Mouse (Mus musculus): Measurements from ENCODE around the gene Hist1h2aa. TPM values are rescaled to one million over a fixed set of nuclear protein-coding genes. Genes with fewer than 3 reads are reported as not detected.
A peak's percentile ranks its signal among the peaks of the same experiment; 100 is the strongest.

Hist1h2aa gene
- not detected in 2 replicates for polyA plus RNA-seq (2014; fragmentation: Nextera tagmentation; extraction: Ambion mirVana)

- ATAC-seq (ENCODE audit: low FRiP score) (no peak), DNase-seq (ENCODE audit: low spot score, missing footprints) (no peak)
- WGBS: 92% methylated on average over 10 of the region's 10 CpGs
- Histone ChIP-seq H3K4me2 (no peak within 1 kb of the TSS), H3K36me3 (ENCODE audit: control insufficient read depth, insufficient read depth, low read length) (no peaks in the 10 kb centered on the region), H3K9ac (ENCODE audit: low read length) (no peak within 1 kb of the TSS), H3K27ac (ENCODE audit: low read depth, low read length) (no peak within 1 kb of the TSS), H3K27me3 (ENCODE audit: control insufficient read depth, insufficient read depth, low read length) (no peaks in the 10 kb centered on the region), H3K4me3 (ENCODE audit: low read depth, low read length) (no peak within 1 kb of the TSS), H3K9me3 (ENCODE audit: control insufficient read depth, low read length) (no peaks in the 10 kb centered on the region), H3K4me1 (ENCODE audit: control insufficient read depth, insufficient read depth, low read length) (no peaks in the 10 kb centered on the region)
These were observed at the start of gene Hist1h2aa for GRCm38 (mm10) chr13:23934211-23934520. TSS of gene Hist1h2aa (plus strand) at chr13:23934462.

DNA sequence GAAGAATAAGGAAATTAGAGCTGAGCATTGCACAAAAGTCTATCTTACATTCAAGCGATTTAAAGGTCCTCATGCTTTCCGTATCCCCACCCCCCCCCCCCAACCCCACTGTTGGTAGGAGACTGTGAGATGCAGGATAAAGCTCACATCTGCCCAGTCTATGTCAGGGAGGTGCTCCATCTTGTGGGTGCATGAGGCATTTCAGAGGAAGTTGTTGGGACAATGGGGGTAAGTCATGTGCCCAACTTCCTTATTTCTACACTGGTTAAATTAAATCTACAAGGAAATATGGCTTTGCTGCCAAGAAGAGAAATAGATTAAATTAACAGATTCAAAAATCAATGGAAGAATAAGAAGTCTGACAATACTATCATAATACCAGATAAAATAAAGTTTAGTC lies 48.7 kb upstream of the Hist1h2aa start:
- no peaks in the 10 kb centered on the region for H3K9me3 ChIP-seq (ENCODE audit: control insufficient read depth, low read length)
- H3K4me2 ChIP-seq: no peak overlapping the region
- 36% methylated on average over 2 of the region's 2 CpGs for WGBS
- DNase-seq (ENCODE audit: low spot score, missing footprints) (no peak), ATAC-seq (ENCODE audit: low FRiP score) (peak; percentile 42; the same call in 1 of the 2 replicates)
- H3K27ac ChIP-seq (ENCODE audit: low read depth, low read length): no peak overlapping the region
- no peak overlapping the region for H3K9ac ChIP-seq (ENCODE audit: low read length)
- no peak overlapping the region for H3K4me3 ChIP-seq (ENCODE audit: low read depth, low read length)
- H3K27me3 ChIP-seq (ENCODE audit: control insufficient read depth, insufficient read depth, low read length): no peaks in the 10 kb centered on the region
- H3K4me1 ChIP-seq (ENCODE audit: control insufficient read depth, insufficient read depth, low read length): no peaks in the 10 kb centered on the region
- H3K36me3 ChIP-seq (ENCODE audit: control insufficient read depth, insufficient read depth, low read length): no peaks in the 10 kb centered on the region

- no peak overlapping the region for H3K9ac ChIP-seq (ENCODE audit: low read length)
- no peaks in the 10 kb centered on the region for H3K4me1 ChIP-seq (ENCODE audit: control insufficient read depth, insufficient read depth, low read length)
- no peaks in the 10 kb centered on the region for H3K36me3 ChIP-seq (ENCODE audit: control insufficient read depth, insufficient read depth, low read length)
- ATAC-seq (ENCODE audit: low FRiP score) (no peak), DNase-seq (ENCODE audit: low spot score, missing footprints) (no peak)
- H3K27ac ChIP-seq (ENCODE audit: low read depth, low read length): no peak overlapping the region
- H3K4me3 ChIP-seq (ENCODE audit: low read depth, low read length): no peak overlapping the region
- H3K27me3 ChIP-seq (ENCODE audit: control insufficient read depth, insufficient read depth, low read length): no peaks in the 10 kb centered on the region
- H3K9me3 ChIP-seq (ENCODE audit: control insufficient read depth, low read length): no peaks in the 10 kb centered on the region
- H3K4me2 ChIP-seq: no peak overlapping the region
- 86% methylated on average over 3 of the region's 3 CpGs for WGBS
These were observed 47.1 kb upstream of the Hist1h2aa start for GRCm38 (mm10) chr13:23887026-23887725.

GRCm38 (mm10) chr13:23889011-23889605 lies 45.2 kb upstream of the Hist1h2aa start:
- H3K9ac ChIP-seq (ENCODE audit: low read length): no peak overlapping the region
- H3K4me3 ChIP-seq (ENCODE audit: low read depth, low read length): no peak overlapping the region
- H3K27ac ChIP-seq (ENCODE audit: low read depth, low read length): no peak overlapping the region
- H3K27me3 ChIP-seq (ENCODE audit: control insufficient read depth, insufficient read depth, low read length): no peaks in the 10 kb centered on the region
- no peaks in the 10 kb centered on the region for H3K36me3 ChIP-seq (ENCODE audit: control insufficient read depth, insufficient read depth, low read length)
- H3K4me1 ChIP-seq (ENCODE audit: control insufficient read depth, insufficient read depth, low read length): peaks cover 7% of the 10 kb centered on the region; the same call in 1 of the 2 replicates
- WGBS: 79% methylated on average over 6 of the region's 6 CpGs
- ATAC-seq (ENCODE audit: low FRiP score) (no peak), DNase-seq (ENCODE audit: low spot score, missing footprints) (no peak)
- H3K9me3 ChIP-seq (ENCODE audit: control insufficient read depth, low read length): no peaks in the 10 kb centered on the region
- no peak overlapping the region for H3K4me2 ChIP-seq

DNA sequence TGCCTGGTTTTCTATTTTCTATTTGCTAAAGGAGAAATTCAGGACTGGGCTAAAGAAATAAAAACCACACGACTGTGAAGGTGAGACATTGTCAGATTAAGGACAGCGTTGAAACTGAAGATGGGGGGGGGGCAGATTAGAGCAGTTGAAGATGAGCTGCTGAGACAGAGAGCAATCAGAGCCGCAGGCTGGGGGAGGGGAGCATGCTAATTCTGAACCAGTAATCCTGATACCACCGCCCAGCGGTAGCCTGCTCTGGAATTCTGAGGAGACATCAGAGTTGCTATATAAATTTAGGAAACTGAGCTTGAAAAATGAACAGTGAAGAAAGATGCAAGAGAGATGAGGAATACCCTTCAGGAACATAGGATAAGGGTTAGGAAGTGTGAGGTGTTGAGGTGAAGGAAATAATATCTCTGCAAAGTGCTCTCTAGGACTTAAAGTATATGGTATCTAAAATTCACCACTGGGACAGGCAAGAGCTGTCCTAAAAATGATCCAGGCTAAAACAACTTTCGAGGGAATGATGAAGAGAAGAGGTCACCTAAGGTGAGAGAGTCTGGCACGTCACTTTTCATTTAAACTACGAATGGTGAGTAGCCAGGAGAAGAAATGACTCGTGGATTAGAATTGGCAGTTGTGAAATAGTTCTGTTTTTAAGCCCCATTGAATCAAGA lies 41.5 kb upstream of the Hist1h2aa start:
- ATAC-seq (ENCODE audit: low FRiP score) (peak; percentile 67), DNase-seq (ENCODE audit: low spot score, missing footprints) (no peak)
- WGBS: 12% methylated on average over 9 of the region's 9 CpGs
- H3K4me1 ChIP-seq (ENCODE audit: control insufficient read depth, insufficient read depth, low read length): peaks cover 7% of the 10 kb centered on the region
- H3K4me2 ChIP-seq: no peak overlapping the region
- no peaks in the 10 kb centered on the region for H3K27me3 ChIP-seq (ENCODE audit: control insufficient read depth, insufficient read depth, low read length)
- no peak overlapping the region for H3K4me3 ChIP-seq (ENCODE audit: low read depth, low read length)
- H3K27ac ChIP-seq (ENCODE audit: low read depth, low read length): no peak overlapping the region
- no peak overlapping the region for H3K9ac ChIP-seq (ENCODE audit: low read length)
- H3K9me3 ChIP-seq (ENCODE audit: control insufficient read depth, low read length): no peaks in the 10 kb centered on the region
- H3K36me3 ChIP-seq (ENCODE audit: control insufficient read depth, insufficient read depth, low read length): no peaks in the 10 kb centered on the region

DNA sequence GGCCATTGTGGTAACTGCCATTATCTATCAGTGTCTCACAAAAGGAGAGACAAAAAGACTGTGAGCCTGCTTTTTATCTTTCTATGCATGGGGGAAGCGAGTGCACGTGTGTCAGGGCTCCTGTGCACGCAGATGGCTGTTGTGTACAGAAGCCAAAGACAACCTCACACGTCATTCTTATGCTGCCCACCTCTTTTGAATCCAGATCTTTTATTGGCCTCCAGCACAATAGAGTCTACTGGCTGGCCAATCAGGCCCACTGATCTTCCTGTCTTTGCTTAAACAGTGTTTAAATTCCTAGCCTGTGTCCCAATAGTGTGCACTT lies 41.0 kb upstream of the Hist1h2aa start:
- DNase-seq (ENCODE audit: low spot score, missing footprints) (peak; percentile 95), ATAC-seq (ENCODE audit: low FRiP score) (peak; percentile 95)
- H3K9me3 ChIP-seq (ENCODE audit: control insufficient read depth, low read length): no peaks in the 10 kb centered on the region
- no peak overlapping the region for H3K4me2 ChIP-seq
- H3K9ac ChIP-seq (ENCODE audit: low read length): no peak overlapping the region
- no peaks in the 10 kb centered on the region for H3K27me3 ChIP-seq (ENCODE audit: control insufficient read depth, insufficient read depth, low read length)
- no peaks in the 10 kb centered on the region for H3K36me3 ChIP-seq (ENCODE audit: control insufficient read depth, insufficient read depth, low read length)
- H3K27ac ChIP-seq (ENCODE audit: low read depth, low read length): no peak overlapping the region
- H3K4me3 ChIP-seq (ENCODE audit: low read depth, low read length): no peak overlapping the region
- 15% methylated on average over 4 of the region's 4 CpGs for WGBS
- peaks cover 10% of the 10 kb centered on the region for H3K4me1 ChIP-seq (ENCODE audit: control insufficient read depth, insufficient read depth, low read length)

- Histone ChIP-seq H3K9ac (ENCODE audit: low read length) (no peak overlapping the region), H3K36me3 (ENCODE audit: control insufficient read depth, insufficient read depth, low read length) (no peaks in the 10 kb centered on the region), H3K4me1 (ENCODE audit: control insufficient read depth, insufficient read depth, low read length) (peaks cover 4% of the 10 kb centered on the region; the same call in 1 of the 2 replicates), H3K27me3 (ENCODE audit: control insufficient read depth, insufficient read depth, low read length) (no peaks in the 10 kb centered on the region), H3K9me3 (ENCODE audit: control insufficient read depth, low read length) (no peaks in the 10 kb centered on the region), H3K4me2 (no peak overlapping the region), H3K27ac (ENCODE audit: low read depth, low read length) (no peak overlapping the region), H3K4me3 (ENCODE audit: low read depth, low read length) (no peak overlapping the region)
- 55% methylated on average over 6 of the region's 6 CpGs for WGBS
- ATAC-seq (ENCODE audit: low FRiP score): no peak
- DNase-seq (ENCODE audit: low spot score, missing footprints): no peak
These were observed 36.0 kb upstream of the Hist1h2aa start for GRCm38 (mm10) chr13:23898242-23898641.

DNA sequence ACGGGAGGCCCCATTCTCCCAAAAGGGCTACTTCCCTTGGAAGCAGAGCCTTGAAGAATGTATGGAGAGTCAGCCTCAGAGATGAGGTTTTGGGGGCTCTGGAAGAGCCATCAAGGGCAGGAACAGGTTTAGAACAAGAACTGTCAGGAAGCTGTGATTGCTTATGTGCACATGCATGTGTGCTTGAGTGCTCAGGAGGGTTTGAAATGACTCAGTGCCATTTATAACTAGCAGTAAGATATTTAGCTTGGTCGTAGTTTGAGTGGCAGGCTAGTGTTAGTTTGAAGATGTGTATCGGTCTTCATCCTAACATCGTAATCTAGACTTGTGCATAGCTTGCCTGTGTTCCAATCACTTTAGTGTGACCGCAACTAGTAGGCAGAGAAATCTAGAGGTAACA lies 27.4 kb upstream of the Hist1h2aa start:
- 94% methylated on average over 5 of the region's 5 CpGs for WGBS
- Histone ChIP-seq H3K27me3 (ENCODE audit: control insufficient read depth, insufficient read depth, low read length) (no peaks in the 10 kb centered on the region), H3K4me1 (ENCODE audit: control insufficient read depth, insufficient read depth, low read length) (no peaks in the 10 kb centered on the region), H3K4me3 (ENCODE audit: low read depth, low read length) (no peak overlapping the region), H3K36me3 (ENCODE audit: control insufficient read depth, insufficient read depth, low read length) (no peaks in the 10 kb centered on the region), H3K4me2 (no peak overlapping the region), H3K9me3 (ENCODE audit: control insufficient read depth, low read length) (no peaks in the 10 kb centered on the region), H3K9ac (ENCODE audit: low read length) (no peak overlapping the region), H3K27ac (ENCODE audit: low read depth, low read length) (no peak overlapping the region)
- DNase-seq (ENCODE audit: low spot score, missing footprints) (no peak), ATAC-seq (ENCODE audit: low FRiP score) (no peak)

DNA sequence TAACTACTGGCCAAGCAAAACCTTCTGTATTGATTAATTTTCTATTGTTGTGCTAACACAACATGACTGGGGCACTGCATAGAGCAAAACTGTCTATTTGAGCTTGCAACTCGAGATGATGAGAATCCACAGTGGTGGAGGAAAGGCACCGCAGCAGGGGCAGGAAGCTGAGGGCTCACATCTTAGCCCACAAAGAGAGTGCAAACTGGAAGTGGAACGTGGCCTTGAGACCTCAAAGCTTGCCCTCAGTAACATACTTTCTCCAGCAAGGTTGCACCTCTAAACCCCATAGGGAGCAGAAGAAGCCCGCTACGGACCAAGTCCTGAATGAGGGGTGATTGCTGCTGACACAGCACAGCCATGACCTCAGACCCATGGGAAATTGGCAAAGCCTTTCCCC lies 24.1 kb upstream of the Hist1h2aa start:
- 86% methylated on average over 5 of the region's 5 CpGs for WGBS
- H3K9me3 ChIP-seq (ENCODE audit: control insufficient read depth, low read length): no peaks in the 10 kb centered on the region
- ATAC-seq (ENCODE audit: low FRiP score) (no peak), DNase-seq (ENCODE audit: low spot score, missing footprints) (no peak)
- no peak overlapping the region for H3K9ac ChIP-seq (ENCODE audit: low read length)
- H3K27me3 ChIP-seq (ENCODE audit: control insufficient read depth, insufficient read depth, low read length): no peaks in the 10 kb centered on the region
- no peak overlapping the region for H3K4me3 ChIP-seq (ENCODE audit: low read depth, low read length)
- no peak overlapping the region for H3K4me2 ChIP-seq
- H3K36me3 ChIP-seq (ENCODE audit: control insufficient read depth, insufficient read depth, low read length): no peaks in the 10 kb centered on the region
- no peak overlapping the region for H3K27ac ChIP-seq (ENCODE audit: low read depth, low read length)
- peaks cover 2% of the 10 kb centered on the region; the same call in 1 of the 2 replicates for H3K4me1 ChIP-seq (ENCODE audit: control insufficient read depth, insufficient read depth, low read length)

Data from midbrain, embryonic 11.5 days (tissue).